Mouse (Mus musculus): ENCODE results near the gene Pklr.

Pklr gene

GRCm38 (mm10) chr3:89135958-89136357 is at the start of gene Pklr:
Gene Pklr (plus strand): TSS chr3:89136142.
- no peak for DNase-seq

GRCm38 (mm10) chr3:89087338-89088110 is 48.4 kb upstream of the Pklr start:
- peak; percentile 81 to 85 for DNase-seq

- peak in 1 of 2 experiments; percentile 36 for DNase-seq
Measured at GRCm38 (mm10) chr3:89088974-89089373, 47.0 kb upstream of the Pklr start.

- DNase-seq = peak; percentile 84 to 87
Measured at GRCm38 (mm10) chr3:89089882-89090591, 45.9 kb upstream of the Pklr start.

- peak; percentile 84 to 85 for DNase-seq
Measured at GRCm38 (mm10) chr3:89090694-89091655, 45.0 kb upstream of the Pklr start.

- no peak for DNase-seq
Measured at GRCm38 (mm10) chr3:89091811-89092508, 44.0 kb upstream of the Pklr start.

GRCm38 (mm10) chr3:89092509-89093090 is 43.3 kb upstream of the Pklr start:
- no peak for DNase-seq

GRCm38 (mm10) chr3:89093175-89093574 is 42.8 kb upstream of the Pklr start, which contains the start of gene Rusc1:
Gene Rusc1 (minus strand): TSS chr3:89093311.
- peak; percentile 54 to 70 for DNase-seq

- no peak for DNase-seq
Measured at GRCm38 (mm10) chr3:89094021-89094420, 41.9 kb upstream of the Pklr start.

- peak in 1 of 2 experiments; percentile 48 for DNase-seq
Measured at GRCm38 (mm10) chr3:89100811-89101210, 35.1 kb upstream of the Pklr start, which contains the start of gene Gm43738. Gene Gm43738 (minus strand): TSS chr3:89101099.

GRCm38 (mm10) chr3:89101459-89101811 is 34.5 kb upstream of the Pklr start:
- no peak for DNase-seq

- peak; percentile 87 to 95 for DNase-seq
Measured at GRCm38 (mm10) chr3:89101812-89102494, 34.0 kb upstream of the Pklr start, which contains the start of gene Fdps. Gene Fdps (minus strand): TSS chr3:89101959.

GRCm38 (mm10) chr3:89102495-89103290 is 33.2 kb upstream of the Pklr start:
- DNase-seq = no peak

- DNase-seq = no peak
Measured at GRCm38 (mm10) chr3:89103291-89103595, 32.7 kb upstream of the Pklr start.

- no peak for DNase-seq
Measured at GRCm38 (mm10) chr3:89106881-89107280, 29.1 kb upstream of the Pklr start.

- DNase-seq = no peak
Measured at GRCm38 (mm10) chr3:89107545-89107944, 28.4 kb upstream of the Pklr start.

- DNase-seq = no peak
Measured at GRCm38 (mm10) chr3:89108146-89108545, 27.8 kb upstream of the Pklr start.

- DNase-seq = no peak
Measured at GRCm38 (mm10) chr3:89113058-89113457, 22.9 kb upstream of the Pklr start.

- no peak for DNase-seq
Measured at GRCm38 (mm10) chr3:89115522-89115921, 20.4 kb upstream of the Pklr start.

GRCm38 (mm10) chr3:89123313-89123712 is 12.6 kb upstream of the Pklr start:
- no peak for DNase-seq
